Mouse (Mus musculus): ENCODE data around the gene Tbc1d23.
"Not testable (repeated sequence)": the region's sequence is repeated elsewhere in the genome, so short reads cannot be mapped to it uniquely, and the experiment has no call there.

Gene Tbc1d23

GRCm38 (mm10) chr16:57231089-57231936, at the start of gene Tbc1d23:
Tbc1d23 (minus strand) TSS chr16:57231504.
- in situ Hi-C loops (cut with MboI; ENCODE audit: low sequenced_read_pairs): no loop called here

GRCm38 (mm10) chr16:57280221-57281217, 49.2 kb upstream of the Tbc1d23 start:
- in situ Hi-C loops (cut with MboI; ENCODE audit: low sequenced_read_pairs): no loop called here

- in situ Hi-C loops (cut with MboI; ENCODE audit: low sequenced_read_pairs): no loop called here
Observed at GRCm38 (mm10) chr16:57278976-57279626, 47.8 kb upstream of the Tbc1d23 start.

GRCm38 (mm10) chr16:57269751-57270150, 38.4 kb upstream of the Tbc1d23 start:
- in situ Hi-C loops (cut with MboI; ENCODE audit: low sequenced_read_pairs): no loop called here

DNA sequence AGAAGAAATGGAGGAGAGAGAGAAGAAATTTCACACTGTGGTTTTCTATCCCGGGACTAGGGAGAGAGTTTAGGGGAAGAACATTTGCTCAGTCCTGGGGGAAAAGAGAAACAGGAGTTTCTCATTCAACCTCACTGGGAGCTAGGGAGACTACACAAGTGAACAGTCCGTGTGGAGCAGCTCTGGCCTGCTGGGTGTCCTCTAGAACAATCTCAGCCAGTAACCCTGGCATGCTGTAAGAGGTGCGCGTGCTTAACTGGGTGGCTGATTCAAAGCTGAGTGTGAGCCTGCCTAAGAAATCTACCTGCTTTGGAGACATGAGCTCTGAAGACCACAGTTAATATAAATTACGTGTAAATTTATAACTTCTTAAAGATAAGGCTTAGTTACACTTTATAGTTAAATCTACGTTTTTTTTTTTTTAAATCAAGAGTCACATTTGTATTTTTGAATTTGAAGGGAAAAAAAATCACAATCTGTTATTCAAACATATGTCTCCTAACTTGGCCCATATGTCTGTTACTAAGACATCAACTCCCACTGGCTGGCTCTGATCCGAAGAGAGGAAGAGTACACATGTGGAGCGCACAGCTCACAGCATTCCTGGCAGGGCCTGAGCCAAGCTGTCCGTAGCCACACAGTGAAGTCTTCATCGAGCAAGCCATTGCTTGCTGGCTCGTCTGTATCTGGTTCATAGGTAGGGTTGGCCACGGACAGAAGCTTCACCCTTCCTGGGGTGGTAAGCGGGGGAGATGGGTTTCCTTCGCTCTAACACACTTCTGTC, 36.9 kb upstream of the Tbc1d23 start:
- in situ Hi-C loops (cut with MboI; ENCODE audit: low sequenced_read_pairs): no loop called here

DNA sequence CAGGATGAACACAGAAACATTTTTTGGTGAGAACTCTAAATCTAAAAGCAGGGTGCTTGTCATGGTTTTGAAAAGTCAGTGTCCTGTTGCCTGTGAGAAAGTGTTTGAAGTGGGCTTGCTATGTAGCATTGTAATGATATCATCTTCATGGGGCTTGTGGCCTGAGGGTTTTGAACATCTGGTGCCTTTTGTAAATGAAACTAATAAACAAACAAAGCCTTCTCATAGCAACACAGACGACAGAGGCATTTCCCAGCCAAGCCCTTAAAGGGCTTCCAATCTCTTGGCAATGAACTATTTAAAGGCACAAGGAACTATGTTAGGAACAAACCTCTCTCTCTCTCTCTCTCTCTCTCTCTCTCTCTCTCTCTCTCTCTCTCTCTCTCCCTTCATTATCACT, 35.8 kb upstream of the Tbc1d23 start:
- in situ Hi-C loops (cut with MboI; ENCODE audit: low sequenced_read_pairs): no loop called here

GRCm38 (mm10) chr16:57260152-57260551, 28.8 kb upstream of the Tbc1d23 start:
- in situ Hi-C loops (cut with MboI; ENCODE audit: low sequenced_read_pairs): no loop called here

DNA sequence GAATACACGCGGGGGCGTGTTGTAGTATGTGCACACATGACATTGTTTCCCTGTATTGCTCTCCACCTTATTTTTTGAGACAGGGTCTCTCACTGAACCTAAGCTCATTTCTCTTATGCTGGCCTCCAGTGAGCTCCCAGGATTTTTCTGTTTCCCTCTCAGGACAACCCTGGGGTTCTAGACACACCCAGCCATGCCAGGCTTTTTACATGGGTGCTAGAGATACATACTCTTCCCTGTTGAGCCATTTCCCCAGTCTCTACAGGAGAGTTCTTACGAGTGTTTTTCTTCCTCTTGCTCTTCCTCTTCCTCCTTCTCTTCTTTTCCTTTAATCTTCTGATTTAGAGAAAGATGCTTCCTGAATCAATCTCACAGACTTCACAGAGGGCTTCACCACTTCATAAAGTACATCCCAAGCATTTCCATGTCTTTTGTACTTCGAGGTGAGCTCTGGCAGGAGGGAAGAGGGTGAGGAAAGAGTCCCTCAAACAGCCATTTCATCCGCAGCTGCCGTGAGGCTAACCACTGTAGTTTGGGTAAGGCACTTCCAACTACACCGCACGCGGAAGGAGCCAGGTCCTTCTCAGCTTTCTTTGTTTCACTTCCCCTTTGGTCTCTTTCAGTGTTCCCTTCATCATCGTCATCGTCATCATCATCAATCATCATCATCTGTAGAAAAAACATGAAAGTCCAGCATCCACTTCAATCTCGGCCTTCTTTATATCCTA, 28.2 kb upstream of the Tbc1d23 start:
- in situ Hi-C loops (cut with MboI; ENCODE audit: low sequenced_read_pairs): no loop called here

DNA sequence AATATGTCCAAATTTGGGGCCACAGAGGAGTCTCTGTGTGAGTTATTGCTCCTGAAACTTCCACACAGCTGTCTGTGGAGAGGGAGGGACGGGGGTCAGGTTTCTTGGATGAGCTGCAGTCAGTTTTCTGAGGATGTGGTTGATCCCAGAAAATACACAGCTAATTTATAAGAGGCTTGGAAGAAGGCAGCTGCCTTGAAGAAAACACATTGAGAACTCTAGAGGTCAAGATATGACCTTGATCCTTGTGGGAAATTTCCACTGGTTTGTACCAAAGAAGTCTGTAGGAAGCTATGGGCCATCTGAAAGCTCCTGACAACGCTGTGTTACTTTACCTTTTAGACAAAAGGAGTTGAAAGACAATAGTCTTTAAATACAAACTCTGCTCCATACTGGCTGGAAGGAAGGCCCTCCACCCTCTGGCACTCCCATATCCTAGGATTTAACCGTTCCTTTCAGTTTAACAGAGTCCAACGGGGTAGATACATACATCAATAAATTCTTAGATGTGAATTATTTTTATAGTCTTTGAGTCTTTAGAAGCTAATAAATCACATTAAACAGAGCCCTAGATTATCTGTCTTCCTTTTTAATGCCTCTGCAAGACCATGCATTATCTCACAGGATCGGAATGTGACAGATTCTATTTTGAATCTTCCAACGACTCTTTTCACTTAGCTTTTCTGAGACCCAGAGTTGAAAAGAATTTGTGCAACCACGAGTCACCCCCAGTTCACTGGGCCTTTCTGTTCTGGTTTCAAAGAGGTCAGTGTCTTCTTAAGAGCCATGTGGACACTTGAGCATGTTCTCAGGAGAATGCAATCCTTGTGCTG, 20.5 kb upstream of the Tbc1d23 start:
- in situ Hi-C loops (cut with MboI; ENCODE audit: low sequenced_read_pairs): no loop called here

GRCm38 (mm10) chr16:57250991-57251390, 19.7 kb upstream of the Tbc1d23 start:
- in situ Hi-C loops (cut with MboI; ENCODE audit: low sequenced_read_pairs): no loop called here

- in situ Hi-C loops (cut with MboI; ENCODE audit: low sequenced_read_pairs): loop anchor here (5.0 to 10.0 kb wide), 3 partner anchors 150 to 357 kb away; partner anchors contain the start of gene Cmss1
Observed at GRCm38 (mm10) chr16:57247464-57247863, 16.2 kb upstream of the Tbc1d23 start.

- in situ Hi-C loops (cut with MboI; ENCODE audit: low sequenced_read_pairs): loop anchor here (5.0 to 10.0 kb wide), 3 partner anchors 151 to 358 kb away; partner anchors contain the start of gene Cmss1
Observed at GRCm38 (mm10) chr16:57246596-57246995, 15.3 kb upstream of the Tbc1d23 start.

DNA sequence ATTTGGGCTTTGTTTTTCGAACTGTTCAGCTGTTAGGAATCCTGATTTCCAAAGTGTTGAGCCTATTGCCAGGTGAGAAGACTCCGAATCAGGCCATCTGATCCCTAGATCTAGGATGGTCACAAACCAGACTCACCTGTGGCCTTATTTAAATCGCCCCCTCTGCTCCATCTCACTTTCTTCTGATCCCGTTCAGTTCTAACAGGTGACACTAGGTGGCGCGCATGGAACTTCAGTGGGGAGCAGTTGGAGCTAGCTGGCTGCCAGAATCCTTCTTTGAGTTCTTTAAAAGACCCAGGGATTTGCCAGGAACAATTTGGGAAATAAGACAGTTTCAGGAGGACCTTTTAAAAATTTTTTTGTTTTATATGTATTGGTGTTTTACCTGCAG, 12.5 kb upstream of the Tbc1d23 start:
- in situ Hi-C loops (cut with MboI; ENCODE audit: low sequenced_read_pairs): loop anchor here (10.0 kb wide), 2 partner anchors 331 to 361 kb away; partner anchors contain the start of gene Cmss1

- in situ Hi-C loops (cut with MboI; ENCODE audit: low sequenced_read_pairs): loop anchor here (10.0 kb wide), 2 partner anchors 331 to 361 kb away; partner anchors contain the start of gene Cmss1
Observed at GRCm38 (mm10) chr16:57243205-57243857, 12.0 kb upstream of the Tbc1d23 start.

- in situ Hi-C loops (cut with MboI; ENCODE audit: low sequenced_read_pairs): loop anchor here (10.0 kb wide), 2 partner anchors 332 to 362 kb away; partner anchors contain the start of gene Cmss1
Observed at GRCm38 (mm10) chr16:57242857-57243204, 11.5 kb upstream of the Tbc1d23 start.

DNA sequence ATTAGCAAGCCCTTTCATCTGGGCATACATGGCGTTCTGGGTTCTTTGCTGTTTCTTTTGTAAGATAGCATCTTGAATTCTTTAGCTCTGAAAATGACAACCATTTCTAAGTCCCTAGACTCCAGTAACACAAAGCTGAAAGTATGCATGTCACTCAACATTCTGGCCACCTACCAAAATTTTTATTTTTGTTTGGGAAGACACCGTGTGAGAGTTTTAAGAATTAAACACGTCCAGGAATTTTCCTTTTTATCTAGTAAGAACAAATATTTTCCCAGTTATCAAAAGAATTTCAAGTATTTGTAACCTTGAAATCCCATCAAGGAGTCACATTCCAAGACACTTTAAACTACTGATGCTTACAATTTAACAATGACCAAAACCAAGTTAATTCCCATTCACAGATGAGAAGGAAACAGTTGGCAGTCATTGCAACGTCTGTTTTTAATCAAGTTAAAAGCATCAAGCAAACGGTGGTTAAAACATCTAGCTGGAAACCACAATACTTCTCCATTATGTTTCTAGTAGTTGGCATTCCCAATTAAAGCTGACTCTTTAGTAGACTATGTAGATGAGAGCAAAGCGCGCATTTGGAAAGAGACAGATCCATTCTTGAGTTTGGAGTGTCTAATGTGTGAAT, 4.7 kb upstream of the Tbc1d23 start:
- in situ Hi-C loops (cut with MboI; ENCODE audit: low sequenced_read_pairs): no loop called here

DNA sequence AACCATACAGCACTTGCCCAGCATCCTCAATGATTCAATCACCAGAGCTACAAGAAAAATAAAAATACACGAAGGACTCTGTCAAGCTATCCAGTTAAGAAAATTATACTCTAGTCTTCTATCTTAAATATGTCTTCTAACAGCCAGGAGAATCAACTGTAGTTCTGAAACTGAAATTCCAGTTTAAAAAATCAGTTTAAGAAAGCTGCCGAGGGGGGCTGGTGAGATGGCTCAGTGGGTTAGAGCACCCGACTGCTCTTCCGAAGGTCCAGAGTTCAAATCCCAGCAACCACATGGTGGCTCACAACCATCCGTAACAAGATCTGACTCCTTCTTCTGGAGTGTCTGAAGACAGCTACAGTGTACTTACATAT, 620 bp upstream of the Tbc1d23 start:
- in situ Hi-C loops (cut with MboI; ENCODE audit: low sequenced_read_pairs): not testable (repeated sequence)

Data from CH12F3 (cell line).